Mouse (Mus musculus) cerebral cortex, adult 2 months (tissue): ENCODE results near the gene Tardbp.

Source experiments
- WGBS: fragments of 180-500 bp; shearing (Covaris S2); methylation state at CpG from one replicate; pipeline ENCODE4 v1.1.7; 2018; 5-methylcytosine and 5-hydroxymethylcytosine counted together

The Tardbp gene

GRCm38 (mm10) chr4:148626623-148627185 is at the start of gene Tardbp:
Gene Tardbp (minus strand): TSS chr4:148627019.
- WGBS, result under 1% methylated on average over 51 of the region's 51 CpGs

GRCm38 (mm10) chr4:148676188-148676960 is 49.6 kb upstream of the Tardbp start:
- 69% methylated on average over 15 of the region's 16 CpGs for WGBS

DNA sequence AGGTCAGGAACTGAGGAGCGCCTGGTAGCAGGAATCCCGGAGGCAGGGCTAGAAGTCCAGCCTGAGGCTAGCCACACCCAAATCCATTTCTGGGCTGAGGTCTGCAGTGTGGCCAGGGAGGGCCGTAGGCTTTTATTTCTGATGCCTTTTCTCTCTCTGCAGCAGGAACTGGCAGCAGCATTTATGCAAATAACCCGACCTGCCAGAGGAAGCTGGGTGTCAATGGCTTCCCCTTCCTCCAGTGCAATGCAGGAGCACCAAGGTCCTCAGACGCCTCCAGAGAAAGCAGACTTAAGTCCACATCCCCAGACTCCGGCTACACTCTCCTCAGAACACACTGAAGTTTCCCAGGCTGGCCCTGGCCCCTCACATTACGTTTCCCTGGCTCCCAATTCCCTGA is 48.2 kb upstream of the Tardbp start:
- 69% methylated on average over 7 of the region's 7 CpGs for WGBS

- 36% methylated on average over 16 of the region's 16 CpGs for WGBS
Measured at GRCm38 (mm10) chr4:148671230-148671947, 44.6 kb upstream of the Tardbp start.

GRCm38 (mm10) chr4:148667006-148667755 is 40.4 kb upstream of the Tardbp start:
- 75% methylated on average over 15 of the region's 15 CpGs for WGBS

DNA sequence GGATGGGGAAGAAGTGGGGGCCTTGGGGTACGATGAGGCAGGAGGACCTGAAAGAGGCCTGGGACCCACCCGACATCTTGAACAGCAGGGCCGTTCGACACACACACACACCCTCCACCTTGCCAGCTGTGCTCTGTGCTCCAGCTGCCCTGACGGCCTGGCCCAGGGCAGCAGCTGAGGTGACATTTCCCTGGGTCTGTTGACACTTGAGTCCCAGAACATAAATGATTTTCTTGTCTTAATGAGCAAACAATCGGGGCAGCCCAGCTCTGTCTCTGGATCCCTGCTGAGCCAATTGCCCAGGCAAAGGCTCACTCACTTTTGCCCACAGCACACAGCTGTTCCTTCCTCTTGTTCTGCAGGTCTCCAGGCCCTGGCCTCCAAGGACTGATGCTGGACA is 37.2 kb upstream of the Tardbp start:
- whole genome bisulfite sequencing, result 75% methylated on average over 6 of the region's 6 CpGs

DNA sequence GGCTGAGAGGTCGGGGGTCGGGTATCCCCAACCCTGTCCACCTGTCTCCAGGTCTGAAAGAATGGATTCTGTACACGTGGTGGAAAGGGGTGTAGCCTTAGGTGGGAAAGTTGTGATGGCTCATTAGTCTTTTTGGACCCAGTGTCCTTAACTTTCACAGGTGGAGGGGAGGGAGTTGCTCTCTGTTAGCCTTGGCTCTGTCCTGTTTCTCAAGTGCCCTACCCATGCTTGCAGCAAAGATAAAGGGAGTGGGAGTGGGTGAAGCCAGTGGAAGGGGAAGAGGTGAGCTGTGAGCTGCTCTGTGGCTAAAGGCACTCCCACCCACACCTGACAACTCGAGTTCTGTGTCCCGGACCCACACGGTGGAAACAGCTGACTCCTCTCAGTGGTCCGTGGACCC is 36.5 kb upstream of the Tardbp start:
- whole genome bisulfite sequencing, result 78% methylated on average over 7 of the region's 7 CpGs

DNA sequence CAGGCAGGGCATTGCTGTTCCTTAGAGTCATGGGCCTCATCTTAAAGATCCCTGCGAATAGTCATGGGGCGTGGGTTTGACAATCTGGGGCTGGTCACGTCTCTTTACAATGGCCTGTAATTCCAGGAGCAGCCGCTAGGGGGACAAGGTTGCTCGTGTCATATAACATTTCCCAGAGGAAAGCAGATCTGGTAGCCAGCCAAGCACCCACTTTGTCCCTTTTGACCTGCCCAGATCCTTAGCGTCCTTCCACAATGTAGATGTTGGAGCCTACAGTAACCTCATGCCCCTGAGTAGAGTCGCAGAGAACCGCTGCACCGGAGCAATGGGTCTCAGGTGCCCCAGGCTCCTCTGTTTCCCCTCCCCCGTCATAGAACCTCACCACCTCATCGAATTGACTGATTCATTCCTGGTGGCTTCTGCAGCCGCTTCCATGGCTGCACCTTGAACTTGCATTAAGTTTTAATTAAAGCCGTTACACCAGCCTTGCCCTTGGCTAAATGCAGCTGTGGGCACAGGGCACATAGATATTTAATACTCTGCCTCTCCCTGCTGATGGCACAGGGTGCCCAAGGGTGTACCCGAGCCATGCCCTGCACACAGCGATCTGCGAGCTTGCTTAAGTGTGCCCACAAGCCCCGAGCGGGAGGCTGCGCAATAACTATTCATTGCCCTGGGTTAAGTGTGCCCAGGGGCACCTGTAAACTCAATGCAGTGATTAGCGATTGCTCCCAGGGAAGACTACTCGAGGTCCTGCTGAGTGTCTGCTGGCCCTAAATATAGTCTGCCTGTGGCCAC is 35.5 kb upstream of the Tardbp start:
- WGBS, result 40% methylated on average over 21 of the region's 21 CpGs

DNA sequence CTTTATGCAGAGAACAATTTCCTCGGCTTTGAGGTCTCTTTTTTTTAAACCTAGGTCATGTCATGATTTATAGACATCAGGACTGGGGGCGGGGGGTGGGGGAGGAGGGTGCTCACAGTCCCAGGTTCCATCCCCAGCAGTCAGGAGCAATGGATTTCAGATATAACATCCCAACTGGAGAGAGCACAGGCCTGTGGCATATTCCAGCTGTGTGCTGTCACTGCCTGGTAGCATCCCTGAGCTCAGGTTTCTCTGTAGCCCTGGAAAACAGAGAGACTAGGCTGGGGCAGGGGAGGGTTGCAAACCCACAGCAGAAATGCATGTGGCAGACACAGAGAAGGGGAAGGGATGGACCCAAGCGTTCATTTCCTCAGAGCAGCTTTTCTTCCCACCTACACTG is 33.4 kb upstream of the Tardbp start:
- 71% methylated on average over 3 of the region's 3 CpGs for WGBS

DNA sequence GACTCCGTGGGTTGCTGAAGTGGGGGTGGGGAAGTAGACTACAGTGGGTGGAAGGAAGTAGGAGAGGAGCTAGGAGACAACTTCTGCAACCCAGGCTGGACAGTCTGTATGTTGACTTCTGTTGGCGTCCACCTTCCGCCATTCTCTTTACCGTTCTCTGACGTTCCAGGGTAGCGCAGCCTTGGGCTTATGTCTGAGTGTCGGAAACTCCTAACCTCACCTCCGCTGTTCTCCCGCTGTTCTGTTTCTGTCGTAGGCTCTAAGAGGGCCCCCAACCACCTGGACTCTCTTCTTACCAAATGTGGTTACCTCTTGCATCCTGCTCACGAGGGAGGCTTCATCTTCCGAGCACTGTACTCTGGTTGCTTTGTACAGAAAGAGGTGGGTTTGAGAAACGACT is 31.0 kb upstream of the Tardbp start:
- 85% methylated on average over 13 of the region's 13 CpGs for WGBS

DNA sequence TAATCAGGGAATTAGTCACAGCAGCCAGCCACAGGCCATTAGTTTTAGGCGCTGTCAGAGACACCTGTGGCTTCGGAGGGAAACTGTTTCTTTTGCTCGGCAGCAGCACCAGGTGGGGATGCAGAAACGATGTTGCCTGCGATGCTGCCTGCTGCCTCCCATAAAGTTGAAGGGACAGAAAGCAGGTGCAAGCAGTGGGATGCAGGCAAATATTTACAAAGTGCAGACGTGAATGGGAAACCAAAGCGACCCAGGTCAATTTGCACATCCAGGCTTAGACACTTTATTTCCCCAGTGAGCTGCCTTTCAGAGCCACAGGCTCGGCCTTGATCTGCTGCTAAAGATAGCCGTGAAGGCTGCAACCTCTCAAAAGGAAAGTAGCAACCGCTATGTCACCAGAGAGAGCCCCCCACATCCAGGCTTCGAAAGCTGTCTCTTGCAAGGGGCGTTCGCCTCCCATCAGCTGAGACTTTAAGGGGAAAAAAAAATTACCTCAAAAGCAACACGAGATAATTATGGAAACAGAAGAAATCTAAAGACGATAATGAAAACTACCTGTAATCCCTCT is 30.0 kb upstream of the Tardbp start:
- 61% methylated on average over 15 of the region's 15 CpGs for WGBS

DNA sequence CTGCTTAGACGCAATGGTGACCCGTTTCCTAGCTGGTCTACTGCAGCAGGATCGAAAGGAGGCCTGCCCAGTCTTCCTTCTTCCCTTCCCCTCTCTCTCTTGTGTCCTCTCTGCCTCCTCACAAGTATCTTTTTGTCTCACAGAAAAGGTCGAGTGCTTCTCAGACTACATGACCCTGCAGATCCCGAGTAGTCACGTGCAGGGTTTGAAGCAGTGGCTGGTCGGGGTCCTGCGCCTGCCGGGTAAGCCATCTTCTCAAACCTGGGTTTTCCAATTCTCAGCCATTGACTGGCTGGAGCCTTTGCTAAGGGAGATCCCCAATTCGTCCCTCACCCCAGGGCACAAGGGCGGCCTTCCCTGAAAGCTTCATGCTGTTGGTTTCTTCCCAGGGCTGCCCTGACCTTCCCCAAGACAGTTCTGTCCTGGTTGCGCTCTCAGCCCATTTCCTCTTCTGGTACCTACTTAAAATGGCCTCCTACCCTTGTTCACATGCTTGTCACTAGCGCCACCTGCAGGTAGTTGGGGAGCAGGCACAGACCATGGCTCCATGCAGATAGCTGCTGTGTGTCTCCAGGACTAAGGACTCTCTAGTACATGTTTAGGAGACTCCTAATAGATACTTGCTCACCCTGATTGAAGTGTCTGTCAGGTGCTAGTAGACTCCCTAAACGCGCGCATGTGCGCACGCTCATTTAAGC is 28.0 kb upstream of the Tardbp start:
- WGBS, result 91% methylated on average over 18 of the region's 18 CpGs

- 82% methylated on average over 9 of the region's 9 CpGs for WGBS
Measured at GRCm38 (mm10) chr4:148651045-148651444, 24.2 kb upstream of the Tardbp start.

DNA sequence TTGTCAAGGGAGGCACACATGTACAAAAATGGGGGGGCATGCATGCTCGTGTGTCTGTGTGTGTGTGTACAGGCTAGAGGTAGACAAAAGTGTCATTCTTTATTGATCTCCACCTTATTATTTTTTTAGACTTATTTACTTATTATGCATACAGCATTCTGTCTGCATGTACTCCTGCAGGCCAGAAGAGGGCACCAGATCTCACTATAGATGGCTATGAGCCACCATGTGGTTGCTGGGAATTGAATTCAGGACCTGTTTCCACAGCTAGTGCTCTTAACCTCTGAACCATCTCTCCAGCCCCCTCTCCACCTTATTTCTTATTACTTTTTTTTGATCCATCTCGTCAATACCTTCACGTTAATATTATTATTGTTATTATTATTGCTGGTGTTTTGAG is 22.5 kb upstream of the Tardbp start:
- WGBS, result 72% methylated on average over 3 of the region's 3 CpGs

GRCm38 (mm10) chr4:148646616-148647015 is 19.8 kb upstream of the Tardbp start:
- 24% methylated on average over 11 of the region's 11 CpGs for WGBS

- WGBS, result 87% methylated on average over 6 of the region's 6 CpGs
Measured at GRCm38 (mm10) chr4:148644926-148645325, 18.1 kb upstream of the Tardbp start.

- 14% methylated on average over 9 of the region's 9 CpGs for WGBS
Measured at GRCm38 (mm10) chr4:148644157-148644511, 17.3 kb upstream of the Tardbp start.

DNA sequence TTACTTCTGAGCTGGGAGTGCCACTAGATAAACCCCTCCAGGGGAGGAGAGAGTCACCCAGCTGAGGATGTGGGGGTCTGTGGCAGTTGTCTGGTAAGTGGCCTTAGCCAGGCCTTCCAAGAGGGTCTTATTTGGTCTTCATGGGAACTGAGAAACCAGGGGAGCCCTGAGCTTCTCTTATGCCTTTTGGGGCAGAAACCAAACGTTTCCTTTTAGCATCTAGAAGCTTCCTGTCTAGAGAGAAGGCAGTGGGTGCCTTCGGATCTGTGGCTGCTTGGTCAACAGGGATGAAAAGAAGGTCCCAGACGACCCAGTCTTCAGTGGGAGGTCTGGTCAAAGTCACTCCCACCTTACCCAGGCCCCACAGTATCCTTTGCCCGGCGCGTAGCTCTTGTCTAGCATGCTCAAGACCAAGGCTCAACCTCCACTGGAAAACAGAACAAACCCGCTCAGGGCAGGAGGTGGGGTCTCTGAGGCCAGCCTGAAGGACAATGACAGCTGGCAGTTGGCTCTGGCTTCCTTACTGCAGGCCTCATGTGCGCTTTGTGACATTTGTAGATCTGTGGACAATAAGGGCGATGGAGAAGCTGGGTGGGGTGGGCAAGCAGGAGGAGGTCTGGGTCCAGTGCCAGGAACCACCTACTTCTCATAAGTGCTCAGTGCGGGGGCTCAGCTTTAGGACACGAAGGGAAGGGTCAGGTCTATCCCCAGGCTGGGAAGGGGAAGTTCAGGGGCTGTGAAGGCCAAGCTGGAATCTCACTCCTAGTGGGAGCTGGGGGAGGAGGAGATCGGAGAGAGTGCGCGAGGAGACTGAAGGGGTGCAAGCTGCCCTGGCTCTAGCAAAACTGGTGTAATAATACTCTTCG is 16.7 kb upstream of the Tardbp start, which contains the start of gene Gm572:
Gene Gm572, plus strand, starts transcription at position 27 of the 866 bp plus-strand sequence.
- 64% methylated on average over 15 of the region's 15 CpGs for WGBS

DNA sequence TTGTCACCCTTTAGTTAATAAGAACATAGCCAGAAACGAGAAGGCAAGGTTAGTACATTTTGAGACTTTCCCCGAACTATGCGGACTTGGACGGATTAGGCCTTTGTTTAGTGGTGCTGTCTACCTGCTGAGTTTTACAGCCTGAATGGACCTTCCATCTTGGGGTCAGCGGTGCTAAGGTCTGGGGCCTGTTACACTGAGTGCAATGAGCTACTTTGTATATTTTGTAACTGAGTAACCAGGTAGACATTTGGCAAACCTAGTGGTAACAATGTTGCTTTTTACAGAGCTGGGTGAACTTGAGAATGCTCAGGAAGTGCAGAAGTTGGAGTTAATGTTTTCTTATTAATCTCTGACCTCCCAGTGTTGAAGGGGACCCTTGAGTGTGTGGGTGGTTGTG is 14.3 kb upstream of the Tardbp start:
- WGBS, result 90% methylated on average over 5 of the region's 5 CpGs
